Mouse (Mus musculus) forebrain, embryonic 15.5 days (tissue): ENCODE measurements around the gene Cap1. TPM values are rescaled to one million over a fixed set of nuclear protein-coding genes. Genes with fewer than 3 reads are reported as not detected.

Experiments
- ATAC-seq: fragments of 200-750 bp; cut with Nextera tagmentation; replicated peaks from 2 replicates; pipeline ENCODE4 v1.8.0; 2017; ENCODE audit warnings: mild to moderate bottlenecking, moderate TSS enrichment, moderate library complexity
- H3K27ac ChIP-seq: fragments of 300-500 bp; sonication (generic); replicated peaks from 2 replicates; pipeline ENCODE4 v1.5.1; 2015; ENCODE audit warnings: mild to moderate bottlenecking, inconsistent platforms
- H3K27me3 ChIP-seq: fragments of 300-500 bp; sonication (generic); 2 replicates; pipeline ENCODE4 v1.6.1; 2015; ENCODE audit warnings: inconsistent platforms
- H3K36me3 ChIP-seq: fragments of 300-500 bp; sonication (generic); 2 replicates; pipeline ENCODE4 v1.6.1; 2015; ENCODE audit warnings: mild to moderate bottlenecking, inconsistent platforms
- H3K4me1 ChIP-seq: fragments of 300-500 bp; sonication (generic); 2 replicates; pipeline ENCODE4 v1.6.1; 2015; ENCODE audit warnings: inconsistent platforms
- H3K4me2 ChIP-seq: fragments of 300-500 bp; sonication (generic); replicated peaks from 2 replicates; pipeline ENCODE4 v1.6.1; 2015; ENCODE audit warnings: mild to moderate bottlenecking, inconsistent platforms
- H3K4me3 ChIP-seq: fragments of 300-500 bp; sonication (generic); 2 replicates; pipeline ENCODE4 v1.5.1; 2015; ENCODE audit warnings: mild to moderate bottlenecking, inconsistent platforms
- H3K9ac ChIP-seq: fragments of 300-500 bp; sonication (generic); replicated peaks from 2 replicates; pipeline ENCODE4 v1.6.1; 2015; ENCODE audit warnings: mild to moderate bottlenecking, inconsistent platforms
- H3K9me3 ChIP-seq: fragments of 300-500 bp; sonication (generic); 2 replicates; pipeline ENCODE4 v1.6.1; 2016; ENCODE audit warnings: inconsistent platforms
- WGBS: fragments of 180-500 bp; shearing (Covaris S2); methylation state at CpG from one replicate; pipeline ENCODE4 v1.1.7; 2015; ENCODE audit warnings: mixed read lengths; 5-methylcytosine and 5-hydroxymethylcytosine counted together
- polyA plus RNA-seq: library from polyadenylated mRNA; unstranded; fragments of >200 nt; fragmentation: Nextera tagmentation; extraction: Ambion mirVana; gene quantifications from 2 replicates; pipeline ENCODE4 v1.2.1, GENCODE M21; 2015

Gene Cap1
- polyA plus RNA-seq, 1 experiment from 2014 or later: 62.4 TPM

DNA sequence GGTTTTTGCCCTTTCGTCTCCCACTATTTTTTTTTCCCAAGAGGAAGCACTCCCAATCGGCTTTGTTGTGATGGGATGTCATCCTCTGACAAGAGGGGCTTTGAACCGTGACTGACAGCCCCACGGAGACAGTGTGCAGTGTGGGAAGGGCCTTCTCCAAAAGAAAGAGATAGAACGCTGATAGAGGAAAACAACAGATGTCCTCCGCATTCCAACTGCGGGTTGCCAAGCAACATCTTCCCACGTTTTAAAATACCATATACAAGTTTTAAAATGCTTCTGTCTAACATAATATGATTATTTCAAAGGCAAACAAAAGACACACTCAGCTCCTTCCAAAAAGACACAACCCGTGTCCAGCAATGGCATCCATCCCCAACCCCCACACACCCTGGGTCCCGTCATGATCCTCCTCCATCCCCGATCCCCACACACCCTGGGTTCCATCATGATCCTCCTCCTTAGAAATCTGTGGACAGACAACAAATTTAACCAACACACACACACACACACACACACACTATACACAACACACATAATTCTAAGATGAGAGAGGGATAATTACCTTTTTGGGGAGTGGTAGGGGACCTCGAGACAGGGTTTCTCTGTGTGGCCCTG, 23.8 kb upstream of the Cap1 start:
- H3K4me1 ChIP-seq: peaks cover 14% of the 10 kb centered on the region
- no peaks in the 10 kb centered on the region for H3K9me3 ChIP-seq
- 0 out of 2 replicates have a peak overlapping the region, but pooled peaks have one; percentile 19 for H3K9ac ChIP-seq
- WGBS: 22% methylated on average over 12 of the region's 12 CpGs
- peak; percentile 85 for ATAC-seq
- H3K4me2 ChIP-seq: peak overlapping the region; percentile 31
- peak overlapping the region; percentile 13; the same call in 1 of the 2 replicates for H3K4me3 ChIP-seq
- no peaks in the 10 kb centered on the region for H3K36me3 ChIP-seq
- H3K27me3 ChIP-seq: no peaks in the 10 kb centered on the region
- H3K27ac ChIP-seq: peak overlapping the region; percentile 87

DNA sequence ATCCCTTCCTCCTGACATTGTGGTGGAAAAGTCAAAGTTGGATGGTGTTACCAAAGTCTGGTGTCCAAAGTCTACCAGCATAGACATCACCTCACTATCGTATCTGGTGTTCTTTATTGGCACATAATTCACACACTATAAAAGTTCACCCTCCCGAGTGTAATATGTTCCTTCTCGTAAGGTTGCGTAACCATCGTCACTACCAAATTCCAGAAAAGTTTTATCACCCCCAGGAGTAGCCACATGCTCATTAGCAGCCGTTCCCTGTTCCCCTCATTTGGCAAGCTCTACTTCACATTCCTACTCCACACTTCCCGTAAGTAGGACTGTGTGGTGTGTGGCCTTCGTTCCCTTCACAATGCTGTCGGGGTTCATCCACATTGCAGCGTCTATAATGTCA, 19.5 kb upstream of the Cap1 start:
- H3K27me3 ChIP-seq: no peaks in the 10 kb centered on the region
- H3K4me1 ChIP-seq: peaks cover 14% of the 10 kb centered on the region
- H3K9ac ChIP-seq: no peak overlapping the region
- WGBS: 80% methylated on average over 10 of the region's 10 CpGs
- no peaks in the 10 kb centered on the region for H3K36me3 ChIP-seq
- H3K9me3 ChIP-seq: no peaks in the 10 kb centered on the region
- no peak overlapping the region for H3K4me2 ChIP-seq
- no peak overlapping the region for H3K4me3 ChIP-seq
- no peak overlapping the region for H3K27ac ChIP-seq
- no peak for ATAC-seq

DNA sequence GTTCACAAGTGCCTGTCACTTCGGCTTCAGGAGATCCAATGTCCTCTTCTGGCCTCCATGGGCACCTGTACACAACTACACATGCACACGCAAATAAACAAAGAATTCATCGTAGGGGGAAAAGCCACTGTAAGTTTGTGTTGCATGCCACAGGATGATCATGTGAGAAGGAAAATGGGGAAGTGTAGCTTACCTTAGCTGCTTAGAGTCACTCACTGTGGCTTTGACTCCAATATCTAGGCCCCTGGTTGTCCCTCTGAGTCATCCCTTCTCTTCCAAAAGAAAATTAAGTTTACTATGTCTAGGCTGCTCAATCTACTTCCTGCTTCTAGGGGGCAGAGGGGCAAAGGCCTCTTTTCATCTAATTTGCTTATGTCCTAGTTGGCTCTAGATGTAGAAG, 17.9 kb upstream of the Cap1 start:
- no peak for ATAC-seq

DNA sequence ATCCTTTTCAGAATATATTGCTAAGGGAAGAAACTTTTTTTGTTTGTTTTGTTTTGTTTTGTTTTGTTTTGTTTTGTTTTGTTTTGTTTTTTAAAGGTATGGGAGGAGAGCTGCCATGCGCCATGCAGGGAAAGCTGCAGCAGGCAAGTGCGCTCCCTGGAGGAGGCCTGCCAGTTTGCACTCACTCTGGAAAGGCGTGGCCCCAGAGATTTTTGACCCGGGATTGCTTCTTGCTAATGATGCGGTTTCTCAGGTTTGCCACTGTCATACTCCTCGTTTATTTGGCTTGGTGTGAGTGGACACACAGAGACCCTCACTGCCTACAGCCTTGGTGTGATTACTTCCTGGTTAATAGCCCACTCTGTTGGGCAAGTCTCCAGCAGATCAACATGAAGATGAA, 16.3 kb upstream of the Cap1 start:
- H3K9me3 ChIP-seq: no peaks in the 10 kb centered on the region
- no peaks in the 10 kb centered on the region for H3K4me1 ChIP-seq
- no peaks in the 10 kb centered on the region for H3K27me3 ChIP-seq
- no peak for ATAC-seq
- H3K27ac ChIP-seq: no peak overlapping the region
- no peak overlapping the region for H3K4me2 ChIP-seq
- WGBS: 29% methylated on average over 6 of the region's 6 CpGs
- H3K36me3 ChIP-seq: no peaks in the 10 kb centered on the region
- H3K4me3 ChIP-seq: no peak overlapping the region
- no peak overlapping the region for H3K9ac ChIP-seq

More for the DNA sequence above, 17.9 kb upstream of the Cap1 start:
- no peak overlapping the region for H3K27ac ChIP-seq
- H3K9ac ChIP-seq: no peak overlapping the region
- H3K9me3 ChIP-seq: no peaks in the 10 kb centered on the region
- H3K4me2 ChIP-seq: no peak overlapping the region
- WGBS: 92% methylated on average over 3 of the region's 3 CpGs
- H3K36me3 ChIP-seq: no peaks in the 10 kb centered on the region
- no peak overlapping the region for H3K4me3 ChIP-seq
- H3K4me1 ChIP-seq: peaks cover 1% of the 10 kb centered on the region; the same call in 1 of the 2 replicates
- no peaks in the 10 kb centered on the region for H3K27me3 ChIP-seq

DNA sequence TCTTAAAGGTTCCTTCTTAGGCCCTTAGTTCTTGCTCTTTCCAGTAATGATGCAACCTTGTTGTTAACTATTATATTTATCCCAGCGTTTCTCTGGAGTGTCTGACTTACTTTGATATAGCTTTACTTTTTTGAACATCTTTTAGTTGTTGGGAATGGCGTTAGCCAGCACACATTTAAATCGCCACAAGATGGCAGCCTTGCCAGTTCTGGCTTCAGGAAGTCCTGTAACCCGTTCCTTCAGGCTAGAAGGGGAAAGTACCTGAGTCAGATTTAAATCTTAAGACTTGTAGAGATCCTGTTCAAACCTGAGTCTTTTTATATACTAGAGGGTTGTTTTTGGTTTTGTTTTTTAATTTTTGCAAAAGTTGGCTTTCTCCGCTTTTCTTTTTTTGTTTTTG, 12.5 kb upstream of the Cap1 start:
- no peak for ATAC-seq
- H3K9ac ChIP-seq: no peak overlapping the region
- H3K36me3 ChIP-seq: no peaks in the 10 kb centered on the region
- H3K27ac ChIP-seq: no peak overlapping the region
- H3K9me3 ChIP-seq: no peaks in the 10 kb centered on the region
- H3K4me2 ChIP-seq: no peak overlapping the region
- H3K4me1 ChIP-seq: no peaks in the 10 kb centered on the region
- H3K4me3 ChIP-seq: no peak overlapping the region
- WGBS: 18% methylated on average over 5 of the region's 5 CpGs
- no peaks in the 10 kb centered on the region for H3K27me3 ChIP-seq

DNA sequence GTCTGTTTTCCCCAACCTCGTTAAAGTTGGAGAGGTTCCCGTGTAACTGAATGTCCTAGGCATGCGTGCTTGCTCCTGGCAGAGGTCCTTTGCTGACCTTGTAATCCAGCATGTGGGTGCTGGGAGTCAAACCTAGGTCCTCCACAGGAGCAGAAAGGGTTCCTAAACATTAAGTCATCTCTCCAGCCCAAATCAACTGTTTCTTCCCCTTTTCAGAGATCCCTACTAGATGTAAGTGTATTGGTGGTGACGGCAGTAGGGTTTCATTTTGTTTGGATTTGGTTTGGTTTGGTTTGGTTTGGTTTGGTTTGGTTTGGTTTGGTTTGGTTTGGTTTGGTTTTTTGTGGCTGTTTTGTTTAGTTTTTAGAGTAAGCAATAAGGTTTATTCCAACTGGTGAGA, 11.9 kb upstream of the Cap1 start:
- 81% methylated on average over 4 of the region's 4 CpGs for WGBS
- no peak overlapping the region for H3K9ac ChIP-seq
- H3K27ac ChIP-seq: no peak overlapping the region
- no peak for ATAC-seq
- H3K36me3 ChIP-seq: no peaks in the 10 kb centered on the region
- no peaks in the 10 kb centered on the region for H3K9me3 ChIP-seq
- 0 out of 2 replicates have a peak, but pooled peaks cover under 1% of the 10 kb centered on the region for H3K4me1 ChIP-seq
- no peak overlapping the region for H3K4me3 ChIP-seq
- no peak overlapping the region for H3K4me2 ChIP-seq
- no peaks in the 10 kb centered on the region for H3K27me3 ChIP-seq

DNA sequence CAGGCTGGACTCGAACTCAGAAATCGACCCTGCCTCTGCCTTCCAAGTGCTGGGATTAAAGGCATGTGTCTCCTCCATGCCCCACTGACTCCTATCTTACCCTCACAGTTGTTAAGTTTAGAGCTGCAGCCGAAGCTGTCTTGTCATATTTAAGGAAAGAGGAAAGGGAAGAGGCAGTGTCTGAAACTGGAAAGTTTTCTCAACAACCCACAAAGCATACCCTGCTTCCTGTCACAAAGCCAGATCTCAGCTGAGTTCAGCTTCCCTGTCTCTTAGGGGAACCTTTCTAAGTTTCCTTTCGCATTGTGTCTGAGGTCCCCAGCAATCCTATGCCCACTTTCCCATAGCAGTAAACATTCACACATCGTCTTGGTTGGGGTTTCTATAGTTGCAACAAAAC, 6.3 kb upstream of the Cap1 start:
- no peak for ATAC-seq
- peak overlapping the region; percentile 90 for H3K27ac ChIP-seq
- H3K4me2 ChIP-seq: no peak overlapping the region
- WGBS: 79% methylated on average over 5 of the region's 5 CpGs
- no peaks in the 10 kb centered on the region for H3K36me3 ChIP-seq
- H3K4me3 ChIP-seq: no peak overlapping the region
- H3K4me1 ChIP-seq: peaks cover 27% of the 10 kb centered on the region
- H3K9ac ChIP-seq: no peak overlapping the region
- no peaks in the 10 kb centered on the region for H3K9me3 ChIP-seq
- no peaks in the 10 kb centered on the region for H3K27me3 ChIP-seq

DNA sequence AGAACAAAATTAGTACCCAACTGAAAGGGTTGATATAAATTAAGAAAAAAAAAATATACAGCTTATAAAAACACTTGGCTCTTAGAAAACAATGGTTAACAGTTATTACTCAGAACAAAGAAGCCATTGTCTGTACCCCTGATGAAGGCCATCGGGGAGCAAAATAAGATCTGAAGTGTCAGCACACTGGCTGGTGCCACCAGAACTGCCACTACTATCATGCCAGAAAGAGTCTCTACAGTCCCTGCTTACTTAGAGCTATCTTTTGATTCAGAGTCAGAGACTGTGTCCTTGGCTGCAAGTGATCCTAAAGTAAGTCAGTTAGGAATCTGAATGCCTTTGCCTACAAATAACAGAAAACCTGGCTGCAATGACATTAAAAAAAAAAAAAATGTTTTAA, 5.7 kb upstream of the Cap1 start:
- Histone ChIP-seq H3K36me3 (no peaks in the 10 kb centered on the region), H3K4me1 (peaks cover 31% of the 10 kb centered on the region), H3K9me3 (no peaks in the 10 kb centered on the region), H3K4me2 (no peak overlapping the region), H3K27me3 (no peaks in the 10 kb centered on the region), H3K9ac (no peak overlapping the region), H3K27ac (peak overlapping the region; percentile 90), H3K4me3 (no peak overlapping the region)
- ATAC-seq: no peak
- WGBS: 2% methylated on average over 1 of the region's 1 CpGs

DNA sequence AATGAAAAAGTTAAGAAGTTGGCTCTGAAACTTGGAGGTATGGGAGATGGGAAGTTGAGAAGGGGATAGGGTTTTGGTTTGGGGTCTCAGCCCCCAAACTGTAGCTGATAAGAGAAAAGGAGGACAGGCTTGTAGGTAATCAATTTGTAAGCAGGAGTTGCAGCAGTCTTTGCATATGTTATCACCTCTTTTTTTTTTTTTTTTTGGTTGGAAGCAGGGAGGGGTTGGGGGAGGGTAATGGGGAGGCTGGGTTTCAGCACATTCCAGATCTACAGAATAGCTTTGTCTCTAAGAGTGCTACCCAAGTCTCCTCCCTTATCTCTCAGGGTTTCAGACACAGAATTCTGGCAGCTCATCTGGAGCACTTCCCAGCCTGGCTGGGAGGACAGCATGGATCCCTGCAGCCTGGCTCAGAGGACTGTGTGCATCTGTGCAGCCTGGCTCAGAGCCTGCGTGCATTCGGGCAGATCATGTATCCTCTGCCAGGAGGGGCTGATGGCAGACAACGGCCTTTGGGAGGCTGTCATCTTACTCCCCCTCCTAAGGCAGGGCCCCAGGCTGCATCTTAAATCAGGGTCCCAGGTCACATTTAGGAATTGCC, 5.1 kb upstream of the Cap1 start:
- Histone ChIP-seq H3K27ac (peak overlapping the region; percentile 90), H3K27me3 (no peaks in the 10 kb centered on the region), H3K4me1 (peaks cover 31% of the 10 kb centered on the region), H3K4me2 (no peak overlapping the region), H3K36me3 (no peaks in the 10 kb centered on the region), H3K4me3 (no peak overlapping the region), H3K9me3 (no peaks in the 10 kb centered on the region), H3K9ac (no peak overlapping the region)
- ATAC-seq: peak; percentile 87
- WGBS: 8% methylated on average over 3 of the region's 3 CpGs

DNA sequence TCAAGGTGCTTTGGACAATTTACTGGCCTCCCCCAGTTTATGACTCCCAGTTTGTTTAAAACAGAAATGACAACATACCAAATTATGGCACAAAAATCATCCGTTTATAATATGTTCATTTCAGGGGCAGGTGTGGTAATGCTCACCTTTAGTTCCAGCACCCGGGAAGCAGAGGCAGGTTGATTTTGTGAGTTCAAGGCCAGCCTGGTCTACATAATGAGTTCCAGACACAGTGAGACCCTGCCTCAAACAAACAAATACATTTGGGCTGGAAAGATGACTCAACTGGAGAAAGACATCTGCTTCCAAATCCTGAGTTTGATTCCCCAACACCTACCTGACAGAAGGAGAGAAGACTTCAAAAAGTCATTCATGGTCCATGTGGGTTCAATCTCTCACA, 1.5 kb upstream of the Cap1 start:
- H3K4me2 ChIP-seq: peak overlapping the region; percentile 70
- H3K9me3 ChIP-seq: no peaks in the 10 kb centered on the region
- no peak overlapping the region for H3K9ac ChIP-seq
- no peak for ATAC-seq
- 75% methylated on average over 2 of the region's 2 CpGs for WGBS
- H3K4me3 ChIP-seq: peak overlapping the region; percentile 68
- no peaks in the 10 kb centered on the region for H3K36me3 ChIP-seq
- peaks cover 54% of the 10 kb centered on the region for H3K4me1 ChIP-seq
- peak overlapping the region; percentile 98 for H3K27ac ChIP-seq
- H3K27me3 ChIP-seq: no peaks in the 10 kb centered on the region

DNA sequence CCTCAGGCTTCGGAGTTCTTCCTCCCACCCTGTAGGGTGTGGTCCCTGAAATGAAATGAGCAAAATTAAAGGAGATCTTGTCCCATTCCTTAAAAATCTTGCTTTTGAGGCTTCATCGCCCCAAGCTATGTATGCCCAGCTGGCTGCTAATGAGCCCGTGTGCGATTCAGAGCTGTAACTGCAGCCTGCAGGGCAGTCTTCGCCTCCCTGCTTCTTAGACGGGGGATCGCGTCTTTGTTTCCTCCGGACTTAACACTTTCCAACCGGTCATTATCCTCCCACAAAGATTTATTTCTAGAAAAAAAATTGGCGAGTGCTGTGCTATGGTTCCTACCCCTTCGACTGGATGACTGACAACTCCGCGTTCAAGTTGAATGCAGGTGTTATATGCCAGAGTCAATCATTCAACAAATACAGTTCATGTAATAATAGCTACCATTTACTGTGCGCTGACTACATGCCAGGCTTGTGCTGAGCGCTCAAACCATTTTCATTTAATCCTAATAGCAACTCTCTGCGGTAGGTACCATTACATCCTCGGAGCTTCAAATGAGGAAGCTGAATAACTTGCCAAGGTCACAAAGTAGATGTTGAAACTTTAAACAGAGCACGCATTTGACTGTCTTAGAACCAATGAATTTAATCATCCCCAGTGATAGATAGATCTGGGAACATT, 861 bp upstream of the Cap1 start:
- no peaks in the 10 kb centered on the region for H3K9me3 ChIP-seq
- H3K4me2 ChIP-seq: peak overlapping the region; percentile 70
- WGBS: 2% methylated on average over 19 of the region's 19 CpGs
- H3K36me3 ChIP-seq: no peaks in the 10 kb centered on the region
- no peaks in the 10 kb centered on the region for H3K27me3 ChIP-seq
- H3K9ac ChIP-seq: peak overlapping the region; percentile 72
- ATAC-seq: peak; percentile 8
- peak overlapping the region; percentile 68 for H3K4me3 ChIP-seq
- H3K27ac ChIP-seq: peak overlapping the region; percentile 98
- H3K4me1 ChIP-seq: peaks cover 54% of the 10 kb centered on the region

DNA sequence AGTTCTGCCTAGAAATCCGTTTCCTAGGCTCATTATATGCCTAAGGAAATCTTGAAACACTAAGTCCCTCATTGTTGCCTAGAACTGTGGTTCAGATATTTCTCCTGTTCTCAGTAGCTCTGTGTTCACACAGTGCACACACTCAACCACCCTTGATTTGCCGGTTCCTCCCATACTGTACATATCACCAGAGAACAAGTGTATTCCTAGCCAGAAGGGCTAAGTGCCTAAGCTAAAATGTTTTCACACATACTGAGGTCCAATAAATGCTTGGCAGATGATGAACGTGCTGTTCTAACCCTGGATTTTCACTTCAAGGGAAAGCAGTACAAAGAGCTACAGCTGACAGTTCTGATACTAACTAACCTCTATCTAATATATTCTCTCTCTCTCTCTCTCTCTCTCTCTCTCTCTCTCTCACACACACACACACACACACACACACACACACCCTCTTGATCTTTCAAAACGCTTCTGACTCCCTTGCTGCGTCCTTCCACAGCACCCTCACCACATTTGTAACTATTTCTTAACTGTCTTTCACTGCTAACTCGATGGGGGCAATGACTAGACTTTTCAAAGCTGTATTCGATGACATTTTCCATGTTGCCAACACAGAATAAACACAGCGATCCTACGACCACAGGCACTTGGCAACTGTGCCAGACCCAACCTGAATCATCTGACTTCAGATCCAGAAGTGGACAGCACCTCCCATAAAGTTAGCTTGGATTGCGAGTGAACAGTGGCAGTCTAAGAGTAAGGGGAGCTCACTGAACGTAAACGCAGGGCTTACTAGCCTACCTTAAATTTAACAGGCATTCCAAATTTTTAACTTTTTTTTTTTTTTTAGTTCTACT, 1.1 kb downstream of the Cap1 start:
- Histone ChIP-seq H3K36me3 (no peaks in the 10 kb centered on the region), H3K4me2 (peak overlapping the region; percentile 58), H3K27ac (0 out of 2 replicates have a peak overlapping the region, but pooled peaks have one; percentile 0), H3K4me3 (peak overlapping the region; percentile 68), H3K4me1 (peaks cover 41% of the 10 kb centered on the region), H3K27me3 (no peaks in the 10 kb centered on the region), H3K9ac (peak overlapping the region; percentile 65), H3K9me3 (no peaks in the 10 kb centered on the region)
- ATAC-seq: no peak
- 48% methylated on average over 12 of the region's 12 CpGs for WGBS
